Mouse (Mus musculus) layer of hippocampus, postnatal 36 days (tissue): ENCODE results near the gene Tfap2a. TPM values are rescaled to one million over a fixed set of nuclear protein-coding genes. Genes with fewer than 3 reads are reported as not detected.

Experiments used
- DNase-seq, 2 experiments: peaks; one replicate each; pipeline ENCODE4 v3.0.0; 2022
- total RNA-seq, 2 experiments: library from RNA; stranded (reverse); gene quantifications; 2 replicates each; pipeline ENCODE4 v1.2.3; 2021

The Tfap2a gene
- under 1 TPM; 0.40 to 0.42 TPM for total RNA-seq

GRCm38 (mm10) chr13:40738196-40738880, at the start of gene Tfap2a:
Tfap2a (minus strand) TSS chr13:40738376.
- DNase-seq = no peak

- DNase-seq = no peak
Observed at GRCm38 (mm10) chr13:40784202-40784771, 46.1 kb upstream of the Tfap2a start.

DNA sequence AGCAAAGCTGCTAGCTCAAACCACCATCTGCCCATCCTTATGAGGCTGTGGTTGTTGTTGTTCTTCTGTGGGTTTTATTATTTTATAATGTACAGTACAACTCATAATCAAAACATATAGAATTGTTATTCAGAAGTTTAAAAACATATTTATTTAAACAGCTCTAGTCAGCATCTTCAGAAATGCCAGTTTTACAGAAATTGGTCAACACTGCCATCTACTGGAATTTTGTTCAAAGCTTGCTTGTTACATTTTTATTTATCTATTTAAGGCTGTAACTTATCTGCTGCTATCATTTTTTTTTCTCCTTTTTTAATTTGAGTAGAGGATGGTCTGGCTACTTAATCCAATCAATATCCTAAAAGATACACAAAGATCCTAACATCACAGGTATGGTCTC, 19.8 kb upstream of the Tfap2a start:
- DNase-seq = no peak

DNA sequence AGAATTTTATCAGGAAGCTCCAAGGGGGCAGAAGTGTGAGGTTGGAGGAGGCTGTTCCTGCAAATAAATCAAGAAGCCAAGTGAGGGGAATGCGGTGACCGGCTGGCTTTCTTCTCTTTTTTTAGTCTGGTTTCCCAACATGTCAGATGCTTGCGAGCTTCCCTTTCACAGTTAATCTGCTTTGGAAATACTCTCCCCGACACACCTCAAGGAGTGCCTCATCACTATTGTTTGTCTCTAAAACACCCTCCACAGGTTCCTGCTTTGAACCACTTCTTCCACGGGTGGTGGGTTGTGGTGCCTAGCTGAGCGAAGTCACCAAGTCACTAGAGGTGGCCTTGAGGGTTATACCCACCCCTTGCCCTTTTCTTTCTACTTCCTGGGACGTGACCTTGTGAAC, 18.2 kb upstream of the Tfap2a start:
- no peak for DNase-seq

- no peak for DNase-seq
Observed at GRCm38 (mm10) chr13:40754091-40754490, 15.9 kb upstream of the Tfap2a start.

GRCm38 (mm10) chr13:40751889-40752288, 13.7 kb upstream of the Tfap2a start:
- DNase-seq = no peak

- DNase-seq = no peak
Observed at GRCm38 (mm10) chr13:40749603-40749905, 11.4 kb upstream of the Tfap2a start.

GRCm38 (mm10) chr13:40748785-40749602, 10.8 kb upstream of the Tfap2a start:
- DNase-seq = no peak

GRCm38 (mm10) chr13:40744111-40744805, 6.1 kb upstream of the Tfap2a start:
- no peak for DNase-seq

DNA sequence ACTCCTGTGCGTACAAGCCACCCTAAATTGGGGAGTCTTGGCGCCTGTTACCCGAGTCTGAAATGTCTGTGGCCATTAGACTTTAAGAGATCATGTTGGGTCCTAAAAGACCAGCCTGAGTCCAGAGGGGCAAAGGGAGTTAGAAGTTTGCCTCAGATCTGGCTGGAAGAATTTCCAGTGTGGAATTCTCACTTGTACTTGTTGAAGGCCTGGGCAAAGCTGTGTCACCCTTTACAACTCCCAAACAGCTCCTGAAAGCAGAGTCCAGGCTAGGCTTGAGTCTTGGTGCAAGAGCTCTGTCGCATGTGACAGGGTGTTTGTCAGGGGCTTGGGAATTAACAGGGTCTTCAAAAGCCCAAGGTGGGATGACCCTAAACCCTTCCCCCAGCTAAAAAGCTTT, 5.0 kb upstream of the Tfap2a start:
- DNase-seq = no peak

GRCm38 (mm10) chr13:40741841-40742550, 3.8 kb upstream of the Tfap2a start:
- no peak for DNase-seq

DNA sequence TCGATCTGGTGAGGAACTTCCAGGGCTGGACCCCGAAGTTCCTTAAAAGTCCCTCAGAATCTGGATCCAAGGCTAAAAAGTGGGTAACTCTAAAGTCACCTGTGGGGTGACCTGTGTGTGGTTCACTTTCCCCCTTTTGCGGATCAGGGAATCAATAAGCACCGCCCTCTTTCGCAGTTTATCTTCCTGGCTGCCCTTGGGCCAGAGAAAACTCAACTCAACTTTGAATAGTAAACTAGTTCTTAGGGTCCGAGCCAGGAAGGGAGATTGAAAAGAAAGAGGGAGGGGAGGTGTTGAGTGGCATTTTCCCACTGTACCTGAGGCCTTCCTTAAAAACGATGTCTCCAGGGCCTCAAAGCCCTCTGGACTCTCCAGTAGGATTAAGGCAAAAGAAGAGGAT, 3.3 kb upstream of the Tfap2a start:
- DNase-seq = no peak

GRCm38 (mm10) chr13:40740727-40741360, 2.7 kb upstream of the Tfap2a start:
- no peak for DNase-seq

DNA sequence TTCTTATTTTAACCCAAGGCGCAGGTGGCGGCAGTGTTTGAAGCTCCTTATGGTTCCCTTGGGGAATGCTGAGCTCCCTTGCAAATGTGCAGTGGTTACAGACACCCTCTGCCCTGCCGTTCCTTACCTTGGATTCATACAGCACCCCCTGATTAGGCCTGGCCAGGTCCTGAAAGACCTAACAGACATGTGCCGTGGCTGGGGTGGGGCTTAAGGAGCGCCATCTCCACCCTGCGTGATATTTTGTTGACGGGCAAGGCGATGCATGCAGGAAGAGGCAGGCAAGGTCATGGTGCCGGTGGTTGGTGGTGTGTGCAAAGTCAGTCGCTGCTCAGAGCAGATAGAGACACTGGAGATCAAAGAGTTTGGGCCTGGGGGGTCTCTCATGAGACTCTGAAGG, 1.7 kb upstream of the Tfap2a start:
- DNase-seq = no peak

- no peak for DNase-seq
Observed at GRCm38 (mm10) chr13:40739121-40739650, 1.0 kb upstream of the Tfap2a start.

- no peak for DNase-seq
Observed at GRCm38 (mm10) chr13:40737761-40738160, 415 bp downstream of the Tfap2a start.

DNA sequence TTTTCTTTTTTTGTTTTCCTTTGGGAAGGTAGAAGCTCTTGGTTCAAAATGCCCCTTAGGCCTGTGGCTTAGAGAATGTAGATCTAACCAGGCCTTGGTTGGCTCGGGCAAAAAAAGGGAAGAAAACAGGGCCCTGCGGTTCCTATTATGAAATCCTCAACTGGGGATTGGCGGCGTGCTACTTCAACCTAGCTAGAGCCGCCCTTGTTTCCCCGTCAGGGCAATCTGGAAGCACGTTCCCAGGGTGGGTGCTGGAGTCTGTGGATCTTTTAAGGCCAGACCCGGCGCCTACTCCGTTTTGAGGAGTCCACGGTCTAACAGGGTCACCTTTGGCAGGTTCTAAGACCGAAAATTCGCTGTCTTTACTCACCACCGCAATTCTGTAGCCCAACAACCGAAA, 1.1 kb downstream of the Tfap2a start:
- no peak for DNase-seq

DNA sequence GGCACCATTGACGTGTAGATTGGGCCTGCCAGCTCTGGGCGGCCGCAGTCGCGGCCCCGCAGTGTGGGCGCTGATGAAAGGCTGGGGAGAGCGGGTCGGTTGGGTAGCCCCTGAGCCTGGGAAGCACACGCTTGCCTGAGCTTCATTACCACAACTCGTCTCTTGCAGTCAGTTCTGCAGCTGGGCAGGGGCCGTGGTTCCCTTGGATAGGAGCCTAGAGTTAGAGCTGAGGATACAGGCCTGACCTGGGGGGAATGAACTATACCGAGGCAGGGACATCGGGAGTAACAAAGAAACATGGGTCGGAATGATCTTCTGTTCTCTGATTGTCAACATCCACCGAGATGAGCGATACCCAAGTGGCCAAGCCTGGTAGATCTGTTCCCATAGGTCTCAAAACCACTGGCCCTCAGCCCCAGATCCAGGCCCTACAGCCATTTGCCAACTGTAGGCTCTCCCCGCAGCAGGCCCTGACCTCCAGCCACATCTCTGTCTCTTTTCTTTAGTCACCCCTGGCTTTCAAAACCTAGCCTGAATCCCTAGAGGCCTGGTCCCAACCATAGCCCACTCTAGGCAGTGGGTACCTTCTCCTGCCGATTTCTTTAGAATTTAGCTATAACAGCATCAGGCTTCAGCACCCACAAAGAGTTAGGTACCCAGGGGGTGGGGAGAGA, 1.9 kb downstream of the Tfap2a start:
- DNase-seq = no peak

GRCm38 (mm10) chr13:40735416-40736106, 2.6 kb downstream of the Tfap2a start:
- DNase-seq = no peak

GRCm38 (mm10) chr13:40734316-40734965, 3.7 kb downstream of the Tfap2a start:
- no peak for DNase-seq
